Mouse (Mus musculus): ENCODE results near the gene Abhd2.

The Abhd2 gene

DNA sequence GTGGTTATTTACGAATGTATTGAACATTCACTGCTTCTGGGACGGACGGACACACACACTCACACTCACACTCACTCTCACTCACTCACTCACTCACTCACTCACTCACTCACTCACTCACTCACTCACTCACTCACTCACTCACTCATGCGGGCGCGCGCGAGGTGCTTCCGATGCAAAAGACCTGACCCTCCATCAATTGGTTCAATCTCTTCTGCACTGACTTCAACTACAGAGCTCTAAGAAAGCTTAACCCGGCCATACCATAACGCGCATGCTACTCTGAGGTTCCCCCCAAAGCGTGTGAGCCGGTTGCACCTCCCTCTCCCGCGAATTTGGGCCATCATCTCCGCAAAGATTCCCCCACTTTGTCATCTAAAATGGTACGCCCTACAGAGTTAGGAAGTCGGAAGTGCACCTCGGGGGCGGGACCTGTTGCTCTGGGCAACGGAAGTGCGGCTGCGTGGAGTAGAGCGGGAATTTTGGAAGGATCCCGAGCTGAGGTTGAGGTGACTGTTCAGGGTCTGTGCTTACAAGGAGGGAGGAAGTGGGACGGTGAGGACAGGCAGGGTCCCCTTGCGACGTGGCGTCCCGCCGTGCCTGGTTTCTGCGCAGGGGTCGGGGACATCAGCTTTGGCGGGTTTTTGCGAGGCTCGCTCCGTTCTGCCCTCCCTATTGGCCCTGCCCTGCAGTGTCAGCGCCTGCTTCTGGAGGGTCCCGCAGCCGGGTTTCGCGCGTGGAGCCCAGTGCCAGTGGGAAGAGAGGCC lies 119.1 kb downstream of the Abhd2 start, which contains the start of gene Fanci:
Gene Fanci (plus strand): TSS at position 47 of the 767 bp plus-strand sequence.
- POLR2A ChIA-PET = interaction anchor here (0.6 to 9.5 kb wide), 34 partner anchors 9 to 933 kb away, joined by 3 to 58 read pairs (median 3); partner anchors contain the start of genes Polg (in 2 of the 4), Abhd2 (in 1 of the 4), Aen (in 1 of the 4) and Ticrr (in 1 of the 4)

DNA sequence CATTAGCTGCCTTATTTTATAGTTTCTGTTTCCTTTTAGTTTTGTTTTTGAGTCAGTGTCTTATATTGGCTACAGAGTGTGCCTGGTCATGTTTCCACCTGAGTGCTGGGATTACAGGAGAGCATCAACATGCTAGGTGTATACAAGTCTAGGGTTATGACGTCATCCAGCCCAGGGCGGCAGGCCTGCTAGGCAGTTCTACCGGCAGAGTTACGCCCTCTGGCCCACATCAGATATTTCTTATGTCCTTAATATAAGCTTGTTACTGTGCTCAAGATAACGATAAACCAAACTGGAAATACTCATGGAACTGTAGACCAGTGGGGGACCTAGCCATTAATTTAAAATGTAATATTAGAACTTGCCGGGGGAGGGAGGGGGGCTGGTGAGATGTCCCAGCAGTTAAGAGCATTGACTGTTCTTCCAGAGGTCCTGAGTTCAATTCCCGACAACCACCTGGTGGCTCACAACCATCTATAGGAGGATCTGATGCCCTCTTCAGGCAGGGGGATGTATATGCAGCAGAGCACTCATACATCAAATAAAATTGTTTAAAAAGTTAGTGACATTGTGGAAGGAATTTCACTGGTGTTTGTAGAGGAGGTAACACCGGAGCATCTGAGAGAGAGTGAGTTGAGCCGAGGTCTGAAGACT lies 120.0 kb downstream of the Abhd2 start:
- ChIA-PET POLR2A (interaction anchor here in 3 of 4 experiments (0.6 to 9.5 kb wide), 20 partner anchors 10 to 497 kb away, joined by 3 to 58 read pairs (median 4); partner anchors contain the start of genes Aen (in 1 of the 3) and Polg (in 1 of the 3)), CTCF (interaction anchor here in 3 of 4 experiments (0.6 to 1.3 kb wide), 9 partner anchors 18 to 477 kb away, joined by 3 to 5 read pairs (median 3); no protein-coding TSS in a partner anchor)

More for the DNA sequence above, 119.1 kb downstream of the Abhd2 start, which contains the start of gene Fanci:
- CTCF ChIA-PET = interaction anchor here in 3 of 4 experiments (0.5 to 1.3 kb wide), 6 partner anchors 17 to 303 kb away, joined by 3 to 5 read pairs (median 3); no protein-coding TSS in a partner anchor

DNA sequence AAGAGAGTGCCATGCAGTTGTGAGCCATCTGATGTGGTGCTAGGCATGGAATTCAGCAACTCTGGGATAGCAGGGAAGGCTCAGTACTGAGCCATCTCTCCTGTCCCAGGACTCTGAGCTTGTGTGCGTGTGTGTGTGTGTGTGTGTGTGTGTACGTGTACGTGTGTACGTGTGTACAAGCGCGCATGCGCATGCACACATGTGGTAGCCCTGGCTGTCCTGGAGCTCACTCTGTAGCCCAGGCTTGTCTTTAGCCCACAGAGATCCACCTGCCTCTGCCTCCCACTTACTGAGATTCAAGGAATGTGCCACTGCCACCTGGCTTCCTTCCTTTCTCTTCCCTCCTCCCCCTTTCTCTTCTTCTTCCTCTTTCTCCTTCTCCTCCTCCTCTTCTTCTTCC lies 120.9 kb downstream of the Abhd2 start:
- CTCF ChIA-PET = interaction anchor here in 1 of 4 experiments (0.7 kb wide), 1 partner anchor 32 kb away, joined by 3 read pairs; no protein-coding TSS in a partner anchor

DNA sequence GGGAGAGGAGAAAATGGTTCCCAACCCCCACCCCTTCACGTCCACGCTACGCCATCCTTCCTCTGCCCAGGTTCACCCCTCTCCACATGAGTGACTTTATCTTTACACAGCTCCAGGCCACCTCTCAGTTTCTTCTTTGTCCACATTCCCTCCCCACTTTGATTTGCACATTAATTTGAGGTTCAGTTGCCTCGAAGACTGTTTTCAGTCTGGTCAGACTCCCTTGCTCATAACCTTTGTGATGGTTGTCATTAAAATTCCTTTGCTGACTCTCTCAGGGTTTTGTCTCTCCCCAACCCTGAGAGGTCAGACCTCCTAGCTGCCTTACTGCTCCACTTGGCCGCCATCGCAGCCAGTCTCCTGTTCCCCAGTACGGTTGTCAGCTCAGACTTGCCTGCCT lies 121.7 kb downstream of the Abhd2 start:
- POLR2A ChIA-PET = interaction anchor here in 3 of 4 experiments (0.5 to 9.5 kb wide), 15 partner anchors 7 to 499 kb away, joined by 3 to 58 read pairs (median 8); partner anchors contain the start of genes Aen (in 1 of the 3), Rlbp1 (in 1 of the 3) and Ticrr (in 1 of the 3)
- CTCF ChIA-PET = interaction anchor here in 2 of 4 experiments (0.5 to 1.1 kb wide), 2 partner anchors 60 to 150 kb away, joined by 3 read pairs; no protein-coding TSS in a partner anchor

More for the DNA sequence above, 120.9 kb downstream of the Abhd2 start:
- POLR2A ChIA-PET = interaction anchor here in 3 of 4 experiments (0.6 to 9.5 kb wide), 11 partner anchors 10 to 498 kb away, joined by 3 to 58 read pairs (median 4); partner anchors contain the start of genes Aen (in 1 of the 3) and Ticrr (in 1 of the 3)

DNA sequence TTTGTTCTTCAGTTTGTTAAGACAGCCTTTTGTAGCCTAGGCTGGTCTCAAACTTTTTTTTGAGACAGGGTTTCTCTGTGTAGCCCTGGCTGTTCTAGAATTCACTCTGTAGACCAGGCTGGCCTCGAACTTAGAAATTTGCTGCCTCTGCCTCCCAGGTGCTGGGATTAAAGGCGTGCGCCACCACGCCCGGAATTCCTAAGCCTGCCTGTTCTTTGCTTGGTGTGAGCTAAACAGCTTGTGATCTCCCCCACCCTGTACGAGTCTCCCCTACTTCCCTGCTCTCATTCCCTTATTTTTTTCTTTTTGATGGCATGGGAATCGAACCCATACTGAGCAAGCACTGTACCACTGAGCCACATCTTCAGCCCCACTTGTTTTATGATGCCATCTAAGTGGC lies 122.2 kb downstream of the Abhd2 start:
- ChIA-PET CTCF (interaction anchor here in 3 of 4 experiments (0.5 to 1.1 kb wide), 4 partner anchors 31 to 152 kb away, joined by 3 to 8 read pairs (median 4); no protein-coding TSS in a partner anchor), POLR2A (interaction anchor here (0.5 to 9.5 kb wide), 21 partner anchors 8 to 656 kb away, joined by 3 to 58 read pairs (median 4); partner anchors contain the start of genes Aen (in 1 of the 4) and Rlbp1 (in 1 of the 4))

DNA sequence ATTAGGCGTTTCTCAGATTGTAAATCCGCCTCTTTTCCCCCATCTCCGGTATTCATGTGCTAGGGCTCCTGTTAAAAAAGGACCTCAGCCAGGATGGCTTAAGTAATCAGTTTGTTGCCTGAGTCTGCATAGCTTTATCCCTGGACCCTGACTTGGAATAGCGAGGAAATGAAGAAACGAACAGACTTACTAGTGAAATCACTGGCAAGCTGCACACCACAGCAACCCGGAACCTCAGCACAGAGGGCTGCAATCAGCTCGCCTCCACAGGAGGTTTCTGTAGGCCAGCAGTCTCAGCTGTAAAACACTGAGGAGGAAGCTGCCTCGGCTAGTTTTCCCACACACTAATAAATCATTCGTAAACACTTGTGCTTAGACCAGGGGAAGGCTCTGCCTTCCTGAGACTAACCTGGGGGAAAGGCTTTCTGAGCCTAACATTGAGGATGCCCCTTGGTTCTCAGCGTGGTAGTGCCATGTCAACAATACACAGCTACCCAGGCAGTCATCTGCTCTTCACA lies 124.5 kb downstream of the Abhd2 start:
- ChIA-PET CTCF (interaction anchor here in 2 of 4 experiments (1.2 to 1.8 kb wide), 2 partner anchors 15 to 169 kb away, joined by 3 to 4 read pairs; no protein-coding TSS in a partner anchor), POLR2A (interaction anchor here (0.5 to 9.5 kb wide), 34 partner anchors 9 to 611 kb away, joined by 3 to 58 read pairs (median 6); partner anchors contain the start of genes Rlbp1 (in 3 of the 4), Abhd2 (in 1 of the 4) and Ticrr (in 1 of the 4))

DNA sequence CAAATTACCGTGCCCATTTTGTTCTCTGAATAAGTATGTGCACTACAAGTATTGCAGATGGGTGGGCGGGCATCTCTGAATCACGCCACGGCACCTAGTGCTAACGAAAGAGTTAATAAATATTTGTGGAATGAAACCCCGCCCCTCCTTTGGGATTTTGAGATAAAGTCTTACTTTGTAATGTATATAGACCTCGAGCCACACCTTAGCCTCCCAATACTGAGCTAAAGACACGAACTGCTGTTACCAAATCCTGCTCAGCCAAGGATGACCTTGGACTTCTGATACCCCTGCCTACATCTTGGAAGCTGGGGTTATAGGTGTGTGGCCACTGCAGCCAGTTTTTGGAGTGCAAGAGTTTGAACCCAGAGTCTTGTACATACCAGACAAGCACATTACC lies 125.4 kb downstream of the Abhd2 start:
- CTCF ChIA-PET = interaction anchor here in 3 of 4 experiments (0.5 to 1.8 kb wide), 5 partner anchors 12 to 170 kb away, joined by 3 to 5 read pairs (median 4); partner anchors contain the start of gene Rlbp1 (in 1 of the 3)
- POLR2A ChIA-PET = interaction anchor here (0.6 to 9.5 kb wide), 59 partner anchors 9 to 732 kb away, joined by 3 to 58 read pairs (median 4); partner anchors contain the start of genes Rlbp1 (in 3 of the 4), Ticrr (in 3 of the 4) and Abhd2 (in 1 of the 4)

DNA sequence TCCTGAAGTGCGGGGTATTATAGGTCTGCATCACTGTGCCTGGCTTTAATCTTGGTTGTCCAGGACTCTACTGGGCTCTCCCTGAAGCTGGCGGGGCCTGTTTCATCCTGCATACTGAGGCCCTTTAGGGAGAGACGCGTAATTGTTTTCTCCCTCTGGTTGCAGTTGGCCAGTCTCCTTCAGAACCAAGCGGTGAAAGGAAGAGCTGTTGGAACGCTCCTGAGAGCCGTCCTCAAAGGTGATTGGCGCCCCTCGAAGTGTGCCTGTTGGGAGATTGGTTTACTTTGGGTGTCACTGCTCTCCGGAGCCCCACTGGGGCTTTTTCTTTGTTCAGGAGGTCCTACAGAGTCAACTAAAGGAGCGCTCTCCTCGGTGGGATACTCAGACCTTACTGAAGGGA lies 126.0 kb downstream of the Abhd2 start:
- ChIA-PET POLR2A (interaction anchor here (0.7 to 9.5 kb wide), 53 partner anchors 8 to 731 kb away, joined by 3 to 58 read pairs (median 4); partner anchors contain the start of genes Rlbp1 (in 3 of the 4) and Ticrr (in 3 of the 4)), CTCF (interaction anchor here in 2 of 4 experiments (0.5 to 1.8 kb wide), 5 partner anchors 13 to 170 kb away, joined by 3 to 5 read pairs (median 4); partner anchors contain the start of gene Rlbp1 (in 1 of the 2))

DNA sequence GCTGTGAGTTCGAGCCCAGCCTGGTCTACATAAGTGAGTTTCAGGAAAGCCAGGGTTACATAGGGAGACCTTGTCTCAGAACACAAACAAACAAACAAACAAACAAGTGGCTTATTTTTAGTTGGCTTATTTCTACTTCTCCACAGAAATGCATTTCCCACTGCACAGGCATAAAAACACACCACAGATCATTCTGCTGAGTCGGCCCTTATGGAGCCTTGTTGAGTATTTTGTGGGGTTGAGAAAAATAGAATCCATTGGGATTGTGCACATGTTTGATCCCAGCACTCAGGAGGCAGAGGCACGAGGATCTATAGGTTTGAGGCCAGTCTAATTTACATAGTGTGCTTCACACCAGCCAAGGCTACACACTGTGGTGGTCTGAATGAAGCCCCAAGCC lies 127.3 kb downstream of the Abhd2 start:
- ChIA-PET CTCF (no interaction called here), POLR2A (interaction anchor here in 1 of 4 experiments (9.5 kb wide), 1 partner anchor 28 kb away, joined by 58 read pairs; no protein-coding TSS in a partner anchor)

DNA sequence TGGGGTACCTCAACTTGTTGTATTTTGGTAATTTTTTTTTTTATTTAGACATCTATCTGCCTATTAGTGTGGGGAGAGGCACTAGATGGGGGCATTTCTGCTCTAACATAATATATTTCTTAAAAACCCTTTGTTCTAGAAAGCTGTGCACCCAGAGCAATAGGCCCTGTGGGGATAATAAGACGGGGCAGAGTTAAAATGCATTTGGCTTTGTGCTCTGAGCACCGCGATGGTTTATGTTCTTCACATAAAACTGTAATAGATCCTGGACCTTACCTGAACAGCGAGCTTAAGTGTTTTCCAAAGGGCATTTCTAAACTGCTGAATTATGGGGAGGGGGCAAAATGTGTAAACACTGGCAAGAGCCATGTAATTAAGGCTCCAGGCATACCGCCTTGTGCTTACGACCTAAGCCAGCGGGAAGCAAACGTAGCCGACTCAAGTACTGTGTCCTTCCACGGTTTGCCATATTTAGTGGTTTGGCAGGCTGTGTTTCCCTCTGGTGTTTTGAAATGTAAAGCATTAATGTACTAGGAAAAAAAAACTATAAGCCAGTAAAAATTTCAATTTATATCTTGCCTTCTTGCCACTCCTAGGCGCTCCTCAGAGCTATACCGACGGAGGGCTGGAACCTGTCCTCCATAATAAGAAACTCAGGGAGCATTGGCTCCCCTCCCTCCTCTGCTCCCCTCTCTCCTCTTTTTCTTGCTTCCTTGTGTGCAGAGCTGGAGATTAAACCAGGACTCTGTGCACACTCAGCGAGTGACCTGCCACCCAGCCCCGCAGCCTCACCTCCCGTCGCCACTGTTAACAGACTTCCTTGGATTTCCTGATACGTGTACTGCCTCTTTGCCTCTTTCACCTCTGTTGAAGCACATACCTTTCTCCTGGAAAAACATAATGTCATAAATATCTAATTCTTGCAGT lies 141.7 kb downstream of the Abhd2 start:
- ChIA-PET CTCF (interaction anchor here in 1 of 4 experiments (0.6 kb wide), 1 partner anchor 69 kb away, joined by 3 read pairs; no protein-coding TSS in a partner anchor), POLR2A (interaction anchor here in 3 of 4 experiments (0.7 to 3.3 kb wide), 7 partner anchors 9 to 745 kb away, joined by 3 to 13 read pairs (median 4); no protein-coding TSS in a partner anchor)

Data from embryonic stem cell, embryonic (primary cell).